Mouse (Mus musculus) frontal cortex, postnatal 14 days (tissue): ENCODE results near the gene Rpl32.

Experiments used
- DNase-seq, 2 experiments: peaks; one replicate each; pipeline ENCODE4 v3.0.0; 2022; ENCODE audit warnings: low spot score in 2 of 2

Gene Rpl32

DNA sequence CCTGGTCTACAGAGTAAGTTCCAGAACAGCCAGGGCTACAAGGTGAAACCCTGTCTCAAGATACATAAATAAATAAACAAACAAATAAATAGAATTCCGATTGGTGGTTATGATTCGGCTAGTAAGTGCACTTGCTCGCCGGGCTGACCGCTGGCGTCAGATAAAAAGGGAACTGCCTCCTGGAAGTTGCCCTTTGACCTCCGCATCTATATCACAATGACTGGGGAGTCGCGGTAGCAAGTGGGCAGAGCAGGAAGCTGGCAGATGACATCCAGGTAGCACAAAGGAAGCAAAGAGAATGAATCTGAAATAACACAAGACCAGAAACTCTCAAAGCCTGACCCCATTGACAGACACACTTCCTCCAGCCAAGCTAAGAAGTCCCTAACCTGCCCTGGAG lies 41.2 kb downstream of the Rpl32 start:
- no peak for DNase-seq

DNA sequence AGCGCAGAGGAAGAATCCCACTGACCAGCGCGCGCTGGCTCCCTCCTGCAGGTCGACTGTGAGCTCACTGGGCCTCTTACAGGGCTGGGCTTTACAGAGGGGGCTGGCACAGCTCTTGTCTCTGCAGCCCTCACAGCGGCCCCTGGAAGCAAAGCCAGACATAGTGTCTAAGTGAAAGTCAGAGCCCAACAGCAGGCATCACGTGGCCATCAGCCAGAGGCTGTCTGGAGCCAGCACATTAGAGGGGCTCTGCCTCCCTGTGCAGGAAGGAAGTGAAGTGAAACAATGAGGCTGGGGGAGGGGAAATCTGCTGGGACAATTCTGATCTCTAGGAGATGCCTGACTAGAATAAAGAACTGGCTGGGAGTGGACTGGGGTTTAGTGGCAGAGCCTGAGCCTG lies 44.4 kb downstream of the Rpl32 start:
- peak; percentile 23 to 32 for DNase-seq

GRCm38 (mm10) chr6:115761995-115762756 lies 46.4 kb downstream of the Rpl32 start, which contains the start of gene Tmem40:
Tmem40 (minus strand) TSS chr6:115762410.
- no peak for DNase-seq

DNA sequence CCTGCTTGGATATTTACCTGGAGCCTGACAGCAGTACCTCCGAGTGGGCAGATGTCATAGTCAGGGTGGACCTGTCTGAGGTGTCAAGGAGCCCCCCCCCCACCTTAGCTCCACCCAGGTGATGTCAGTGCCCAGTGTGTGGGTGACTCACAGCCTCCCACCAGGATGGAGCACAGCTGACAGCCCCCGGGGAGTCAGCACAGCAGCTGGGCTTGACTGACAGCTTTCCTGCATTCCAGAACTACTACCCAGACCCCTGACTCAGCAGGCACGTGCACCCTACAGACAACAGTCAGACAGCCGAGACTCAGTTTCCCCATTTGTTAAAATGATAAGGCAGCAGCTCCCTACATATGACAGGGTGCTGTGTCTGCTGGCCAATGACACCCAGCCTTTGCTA lies 47.6 kb downstream of the Rpl32 start:
- DNase-seq, result no peak

DNA sequence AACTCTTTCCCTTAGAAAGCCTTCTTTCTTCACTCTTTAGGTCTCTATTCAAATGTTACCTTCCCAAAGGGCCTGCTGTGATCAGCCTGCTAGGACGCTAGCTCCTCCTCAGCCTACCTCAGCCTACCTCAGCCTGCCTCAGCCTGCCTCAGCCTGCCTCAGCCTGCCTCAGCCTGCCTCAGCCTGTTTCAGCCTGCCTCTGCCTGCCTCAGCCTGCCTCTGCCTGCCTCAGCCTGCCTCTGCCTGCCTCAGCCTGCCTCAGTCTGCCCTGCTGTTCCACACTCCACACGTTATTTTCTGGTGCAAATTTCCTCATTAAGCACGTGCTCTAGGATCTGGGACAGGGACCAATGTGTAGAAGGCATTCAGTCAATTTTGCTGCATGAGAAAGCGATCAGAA lies 48.4 kb downstream of the Rpl32 start:
- no peak for DNase-seq

GRCm38 (mm10) chr6:115759461-115759860 lies 49.1 kb downstream of the Rpl32 start:
- DNase-seq, result no peak

DNA sequence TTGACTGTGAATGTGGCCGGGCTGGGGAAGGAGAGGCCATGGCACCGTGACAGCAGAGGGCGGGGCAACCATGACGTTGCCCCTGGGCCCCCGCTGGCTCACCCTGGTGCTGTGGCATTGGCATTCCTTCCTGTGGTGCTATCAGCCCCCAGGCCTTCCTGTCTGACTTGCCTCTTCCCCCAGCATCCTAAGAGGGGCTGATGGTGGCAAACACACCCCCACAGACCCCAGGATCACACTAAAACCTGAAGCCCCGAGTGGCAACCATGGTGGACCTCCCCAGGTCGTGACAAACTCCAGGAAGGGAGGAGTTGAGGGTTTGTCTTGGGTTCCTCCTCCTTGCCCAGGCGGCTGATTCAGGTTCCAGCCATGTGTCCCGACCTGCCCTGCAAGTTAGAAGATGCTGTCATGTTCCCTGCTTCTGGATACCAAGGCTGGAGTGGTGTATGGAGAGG lies 49.5 kb downstream of the Rpl32 start:
- no peak for DNase-seq

DNA sequence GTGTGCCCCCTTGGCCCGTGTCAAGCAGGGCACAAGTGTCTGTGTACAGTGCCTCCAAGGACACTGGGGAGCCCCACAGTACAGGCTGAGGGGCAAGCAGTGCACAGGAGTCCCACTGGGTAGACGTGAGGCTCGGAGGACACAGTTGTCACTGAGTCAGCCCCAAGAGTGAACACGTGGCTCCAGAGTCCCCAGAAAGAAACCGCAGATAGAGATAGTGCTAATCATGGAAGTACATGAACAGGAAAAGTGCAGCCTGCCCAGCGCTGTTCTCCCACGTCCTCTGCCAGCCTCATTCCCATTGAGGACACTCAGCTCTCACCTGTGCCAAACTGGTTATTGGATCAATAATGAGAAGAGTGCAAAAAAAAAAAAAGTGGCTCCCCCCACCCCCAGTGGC lies 53.0 kb downstream of the Rpl32 start:
- no peak for DNase-seq
